Mouse (Mus musculus): ENCODE data around the gene Cptp. TPM values are rescaled to one million over a fixed set of nuclear protein-coding genes. Genes with fewer than 3 reads are reported as not detected.

Gene Cptp
- polyA plus RNA-seq, 2 experiments = 5.6 to 7.6 TPM

DNA sequence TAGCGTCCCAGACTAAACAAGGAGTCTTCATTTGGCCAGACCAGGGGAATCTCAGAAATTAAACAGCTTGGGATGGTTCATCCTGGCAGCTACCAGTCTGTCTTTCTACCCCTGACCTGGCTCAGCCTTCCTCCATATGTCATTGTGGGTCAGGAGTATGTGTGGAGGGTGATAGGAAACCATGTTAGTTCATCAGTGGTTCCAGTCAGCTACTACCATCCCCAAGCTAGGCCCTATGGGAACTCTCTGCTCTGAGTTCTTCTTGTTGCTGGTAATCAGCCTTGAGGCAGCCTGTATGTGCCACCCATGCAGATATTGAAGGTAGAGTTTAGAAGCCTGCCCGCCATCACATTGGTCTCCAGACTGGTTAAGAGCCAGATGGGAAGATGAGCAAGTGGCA lies 29.1 kb upstream of the Cptp start:
- DNase-seq (ENCODE audit: low read depth in 3 of 3, low spot score in 3 of 3) (no peak), ATAC-seq (ENCODE audit: insufficient read depth) (no peak)
- Histone ChIP-seq H3K9me3 (ENCODE audit: control insufficient read depth, low read length) (no peaks in the 10 kb centered on the region), H3K36me3 (replicated peaks; ENCODE audit: control insufficient read depth, insufficient read depth, low read depth) (peaks cover 16% of the 10 kb centered on the region), H3K4me2 (ENCODE audit: low read depth) (no peak overlapping the region), H3K27me3 (ENCODE audit: control insufficient read depth, insufficient read depth, low read length) (no peaks in the 10 kb centered on the region), H3K9ac (replicated peaks) (no peak overlapping the region), H3K4me1 (replicated peaks; ENCODE audit: control insufficient read depth in 2 of 2, insufficient read depth in 2 of 2, low read length in 1 of 2) (peaks cover 16 to 23% of the 10 kb centered on the region in 2 experiments), H3K27ac (no peak overlapping the region), H3K4me3 (ENCODE audit: insufficient read depth in 1 of 2, low read depth in 2 of 2, low read length in 2 of 2) (no peak overlapping the region)
- WGBS (ENCODE audit: insufficient replicate concordance) = 85% methylated on average over 2 of the region's 2 CpGs
- TF ChIP-seq CTCF (IDR thresholded peaks at IDR 0.05; ENCODE audit: low read depth) (no peak), EP300 (IDR thresholded peaks at IDR 0.05; ENCODE audit: low read depth) (no peak)

DNA sequence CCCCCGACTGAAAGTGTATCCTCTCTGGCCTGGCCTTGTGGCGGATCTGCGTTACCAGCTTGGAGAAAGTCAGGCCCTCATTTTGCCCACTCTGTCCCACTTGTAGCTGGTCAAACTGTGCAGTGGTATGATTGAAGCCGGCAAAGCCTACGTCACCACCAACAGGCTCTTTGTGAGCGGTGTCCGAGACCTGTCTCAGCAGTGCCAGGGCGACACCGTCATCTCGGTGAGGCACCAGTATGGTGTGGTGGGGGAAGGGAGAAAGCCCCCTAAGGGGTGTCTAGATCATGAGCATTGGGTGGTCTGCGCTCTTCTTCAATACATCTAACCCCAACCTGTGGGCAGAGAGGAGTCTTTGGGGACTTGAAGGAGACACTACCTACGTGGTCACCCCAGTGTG lies 27.2 kb upstream of the Cptp start:
- H3K4me2 ChIP-seq (ENCODE audit: low read depth) = no peak overlapping the region
- H3K36me3 ChIP-seq (replicated peaks; ENCODE audit: control insufficient read depth, insufficient read depth, low read depth) = peaks cover 5% of the 10 kb centered on the region
- no peak overlapping the region for H3K27ac ChIP-seq
- TF ChIP-seq EP300 (IDR thresholded peaks at IDR 0.05; ENCODE audit: low read depth) (no peak), CTCF (IDR thresholded peaks at IDR 0.05; ENCODE audit: low read depth) (no peak)
- ATAC-seq (ENCODE audit: insufficient read depth) = no peak
- no peaks in the 10 kb centered on the region for H3K9me3 ChIP-seq (ENCODE audit: control insufficient read depth, low read length)
- no peaks in the 10 kb centered on the region for H3K27me3 ChIP-seq (ENCODE audit: control insufficient read depth, insufficient read depth, low read length)
- no peak for DNase-seq (ENCODE audit: low read depth in 3 of 3, low spot score in 3 of 3)
- H3K4me3 ChIP-seq (ENCODE audit: insufficient read depth in 1 of 2, low read depth in 2 of 2, low read length in 2 of 2) = no peak overlapping the region
- peaks cover 16 to 30% of the 10 kb centered on the region in 2 experiments for H3K4me1 ChIP-seq (replicated peaks; ENCODE audit: control insufficient read depth in 2 of 2, insufficient read depth in 2 of 2, low read length in 1 of 2)
- 91% methylated on average over 12 of the region's 12 CpGs for WGBS (ENCODE audit: insufficient replicate concordance)
- no peak overlapping the region for H3K9ac ChIP-seq (replicated peaks)

DNA sequence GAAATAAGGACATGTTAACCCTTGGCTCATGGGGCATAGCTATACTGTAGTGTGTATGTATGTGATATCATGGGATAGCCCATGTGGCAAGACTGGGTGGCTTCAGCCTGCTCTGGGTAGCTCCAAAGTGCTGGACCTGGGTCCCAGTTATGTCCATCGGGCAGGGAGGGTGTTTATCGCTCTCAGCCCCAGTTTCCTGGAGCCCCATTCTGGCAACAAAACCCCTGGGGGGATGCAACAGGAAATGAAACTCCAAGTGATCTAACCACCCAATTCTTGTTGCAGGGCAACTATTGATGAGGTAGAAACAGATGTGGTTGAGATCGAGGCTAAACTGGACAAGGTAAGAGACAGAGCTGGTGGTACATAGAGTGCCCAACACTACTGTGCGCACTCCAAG lies 26.6 kb upstream of the Cptp start:
- TF ChIP-seq EP300 (IDR thresholded peaks at IDR 0.05; ENCODE audit: low read depth) (no peak), CTCF (IDR thresholded peaks at IDR 0.05; ENCODE audit: low read depth) (no peak)
- Histone ChIP-seq H3K9ac (replicated peaks) (no peak overlapping the region), H3K4me2 (ENCODE audit: low read depth) (no peak overlapping the region), H3K27me3 (ENCODE audit: control insufficient read depth, insufficient read depth, low read length) (no peaks in the 10 kb centered on the region), H3K27ac (no peak overlapping the region), H3K4me3 (ENCODE audit: insufficient read depth in 1 of 2, low read depth in 2 of 2, low read length in 2 of 2) (no peak overlapping the region), H3K9me3 (ENCODE audit: control insufficient read depth, low read length) (no peaks in the 10 kb centered on the region), H3K36me3 (replicated peaks; ENCODE audit: control insufficient read depth, insufficient read depth, low read depth) (peaks cover 5% of the 10 kb centered on the region), H3K4me1 (replicated peaks; ENCODE audit: control insufficient read depth in 2 of 2, insufficient read depth in 2 of 2, low read length in 1 of 2) (peaks cover 16 to 30% of the 10 kb centered on the region in 2 experiments)
- no peak for DNase-seq (ENCODE audit: low read depth in 3 of 3, low spot score in 3 of 3)
- 81% methylated on average over 4 of the region's 4 CpGs for WGBS (ENCODE audit: insufficient replicate concordance)
- ATAC-seq (ENCODE audit: insufficient read depth) = no peak

DNA sequence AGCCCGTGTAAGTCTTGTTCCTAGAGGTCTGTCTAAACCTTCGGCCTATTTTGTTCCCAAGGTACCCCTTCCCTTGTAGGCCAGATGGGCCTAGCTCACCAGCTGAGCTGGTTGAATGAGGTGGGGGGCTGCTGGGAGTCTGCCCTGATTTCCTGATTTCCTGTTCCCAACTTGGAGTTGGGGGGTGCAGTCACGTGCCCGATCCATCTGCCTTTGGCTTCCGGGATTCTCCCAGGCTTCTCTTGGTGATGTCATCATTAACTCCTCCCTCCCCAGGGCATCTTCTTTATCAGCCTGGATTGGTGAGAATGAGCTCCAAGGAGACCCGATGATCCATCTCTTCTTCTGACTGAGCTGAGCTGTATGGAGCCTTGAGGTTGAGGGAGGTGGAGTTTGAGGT lies 26.0 kb upstream of the Cptp start:
- Histone ChIP-seq H3K9ac (replicated peaks) (no peak overlapping the region), H3K27ac (no peak overlapping the region), H3K36me3 (replicated peaks; ENCODE audit: control insufficient read depth, insufficient read depth, low read depth) (peaks cover 5% of the 10 kb centered on the region), H3K27me3 (ENCODE audit: control insufficient read depth, insufficient read depth, low read length) (no peaks in the 10 kb centered on the region), H3K4me2 (ENCODE audit: low read depth) (no peak overlapping the region; the same call in 1 of the 2 replicates), H3K4me3 (ENCODE audit: insufficient read depth in 1 of 2, low read depth in 2 of 2, low read length in 2 of 2) (no peak overlapping the region), H3K9me3 (ENCODE audit: control insufficient read depth, low read length) (no peaks in the 10 kb centered on the region), H3K4me1 (replicated peaks; ENCODE audit: control insufficient read depth in 2 of 2, insufficient read depth in 2 of 2, low read length in 1 of 2) (peaks cover 16 to 30% of the 10 kb centered on the region in 2 experiments)
- DNase-seq (ENCODE audit: low read depth in 3 of 3, low spot score in 3 of 3) = no peak
- WGBS (ENCODE audit: insufficient replicate concordance) = 59% methylated on average over 6 of the region's 6 CpGs
- ATAC-seq (ENCODE audit: insufficient read depth) = no peak
- no peak for TF ChIP-seq EP300 (IDR thresholded peaks at IDR 0.05; ENCODE audit: low read depth)

DNA sequence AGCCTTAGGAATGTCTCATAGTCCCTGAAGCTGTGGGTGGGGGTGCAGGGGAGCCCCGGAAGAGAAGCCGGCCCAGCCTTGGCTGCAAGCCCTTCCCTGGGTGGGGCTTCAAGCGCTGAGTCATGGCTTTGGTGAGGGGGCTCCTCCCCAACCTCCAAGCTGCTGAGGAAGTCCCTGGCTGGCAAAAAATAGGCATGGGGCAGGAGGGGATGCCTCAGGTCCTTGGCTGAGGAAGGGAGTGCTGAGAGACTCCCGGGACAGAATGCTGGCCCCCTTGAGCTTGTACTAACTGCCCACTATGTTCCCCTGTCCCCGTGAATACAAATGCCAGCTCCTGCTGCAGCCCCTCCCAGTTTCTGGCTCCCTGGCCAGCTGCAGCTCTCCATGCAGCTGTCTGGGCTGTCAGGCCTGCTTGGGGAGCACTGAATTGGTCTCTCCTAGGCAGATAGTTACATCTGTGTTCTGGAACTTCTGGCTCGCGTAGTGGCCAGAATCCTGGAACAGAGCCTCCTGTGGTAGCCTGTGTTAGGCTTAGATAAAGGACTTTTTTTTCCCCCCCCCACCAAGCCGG lies 25.2 kb upstream of the Cptp start:
- peak in 2 of 3 experiments; percentile 53 to 54 for DNase-seq (ENCODE audit: low read depth in 3 of 3, low spot score in 3 of 3)

More for the DNA sequence above, 25.2 kb upstream of the Cptp start:
- Histone ChIP-seq H3K4me2 (ENCODE audit: low read depth) (peak overlapping the region; percentile 91), H3K4me3 (ENCODE audit: insufficient read depth in 1 of 2, low read depth in 2 of 2, low read length in 2 of 2) (peak overlapping the region; percentile 71 to 90), H3K36me3 (replicated peaks; ENCODE audit: control insufficient read depth, insufficient read depth, low read depth) (peaks cover 5% of the 10 kb centered on the region), H3K9me3 (ENCODE audit: control insufficient read depth, low read length) (no peaks in the 10 kb centered on the region), H3K27ac (peak overlapping the region; percentile 19), H3K4me1 (replicated peaks; ENCODE audit: control insufficient read depth in 2 of 2, insufficient read depth in 2 of 2, low read length in 1 of 2) (peaks cover 16 to 32% of the 10 kb centered on the region in 2 experiments), H3K9ac (replicated peaks) (peak overlapping the region; percentile 55; the same call in 1 of the 2 replicates), H3K27me3 (ENCODE audit: control insufficient read depth, insufficient read depth, low read length) (no peaks in the 10 kb centered on the region)
- peak; percentile 40; the same call in 1 of the 2 replicates for ATAC-seq (ENCODE audit: insufficient read depth)
- 4% methylated on average over 8 of the region's 8 CpGs for WGBS (ENCODE audit: insufficient replicate concordance)
- TF ChIP-seq CTCF (IDR thresholded peaks at IDR 0.05; ENCODE audit: low read depth) (no peak), EP300 (IDR thresholded peaks at IDR 0.05; ENCODE audit: low read depth) (no peak)
